Mouse (Mus musculus) layer of hippocampus, postnatal 25 days (tissue): ENCODE data around the gene Plin1. TPM values are rescaled to one million over a fixed set of nuclear protein-coding genes. Genes with fewer than 3 reads are reported as not detected.

Source experiments
- DNase-seq, 2 experiments: peaks; one replicate each; pipeline ENCODE4 v3.0.0; 2022; ENCODE audit warnings: mixed read lengths in 2 of 2, low spot score in 1 of 2; ENCODE audit errors: extremely low spot score in 1 of 2
- total RNA-seq, 2 experiments: library from RNA; stranded (reverse); gene quantifications; 2 replicates each; pipeline ENCODE4 v1.2.3; 2021

Gene Plin1
- under 1 TPM; 0.28 to 0.49 TPM for total RNA-seq

GRCm38 (mm10) chr7:79732622-79733021, at the start of gene Plin1:
Plin1 (minus strand) TSS chr7:79732903.
- DNase-seq: no peak

- no peak for DNase-seq
Measured at GRCm38 (mm10) chr7:79782516-79782855, 49.8 kb upstream of the Plin1 start.

- no peak for DNase-seq
Measured at GRCm38 (mm10) chr7:79781826-79782515, 49.3 kb upstream of the Plin1 start.

GRCm38 (mm10) chr7:79780647-79781626, 48.2 kb upstream of the Plin1 start:
- peak; percentile 66 to 80 for DNase-seq

GRCm38 (mm10) chr7:79771561-79772512, 39.1 kb upstream of the Plin1 start:
- DNase-seq: no peak

- no peak for DNase-seq
Measured at GRCm38 (mm10) chr7:79769664-79770063, 37.0 kb upstream of the Plin1 start.

GRCm38 (mm10) chr7:79765991-79766390, 33.3 kb upstream of the Plin1 start:
- DNase-seq: no peak

- no peak for DNase-seq
Measured at GRCm38 (mm10) chr7:79762106-79762505, 29.4 kb upstream of the Plin1 start.

GRCm38 (mm10) chr7:79761124-79761876, 28.6 kb upstream of the Plin1 start:
- DNase-seq: no peak

GRCm38 (mm10) chr7:79759766-79760165, 27.1 kb upstream of the Plin1 start:
- no peak for DNase-seq

GRCm38 (mm10) chr7:79758176-79758575, 25.5 kb upstream of the Plin1 start:
- DNase-seq: no peak

GRCm38 (mm10) chr7:79756334-79756733, 23.6 kb upstream of the Plin1 start:
- no peak for DNase-seq

GRCm38 (mm10) chr7:79749511-79749910, 16.8 kb upstream of the Plin1 start:
- no peak for DNase-seq

GRCm38 (mm10) chr7:79747659-79748058, 15.0 kb upstream of the Plin1 start:
- DNase-seq: no peak

- no peak for DNase-seq
Measured at GRCm38 (mm10) chr7:79744585-79744984, 11.9 kb upstream of the Plin1 start.

GRCm38 (mm10) chr7:79744051-79744450, 11.3 kb upstream of the Plin1 start:
- DNase-seq: no peak

- DNase-seq: peak; percentile 56 to 59
Measured at GRCm38 (mm10) chr7:79742659-79743536, 10.2 kb upstream of the Plin1 start, which contains the start of the genes Pex11a and Wdr93. Pex11a (minus strand) TSS chr7:79743131. Wdr93 (plus strand) TSS chr7:79743163.

GRCm38 (mm10) chr7:79742277-79742658, 9.6 kb upstream of the Plin1 start:
- no peak for DNase-seq

GRCm38 (mm10) chr7:79740279-79740678, 7.6 kb upstream of the Plin1 start:
- no peak for DNase-seq
